Mouse (Mus musculus): Measurements from ENCODE around the gene Cfap65. TPM values are rescaled to one million over a fixed set of nuclear protein-coding genes. Genes with fewer than 3 reads are reported as not detected.

Gene Cfap65
- total RNA-seq, 1 experiment = not detected

- TF ChIP-seq CHD2 (IDR thresholded peaks at IDR 0.05; ENCODE audit: low read depth, low read length) (no peak), ZC3H11A (IDR thresholded peaks at IDR 0.05; ENCODE audit: borderline replicate concordance, low read depth, low read length) (no peak)
- in situ Hi-C loops (cut with MboI; ENCODE audit: low sequenced_read_pairs in 2 of 2, unreplicated experiment in 2 of 2) = no loop called here
These were observed 63.2 kb downstream of the Cfap65 start for GRCm38 (mm10) chr1:74872218-74872617.

GRCm38 (mm10) chr1:74861783-74862182 lies 73.6 kb downstream of the Cfap65 start:
- Histone ChIP-seq H3K36me3 (ENCODE audit: control insufficient read depth, insufficient read depth, low read length, poor library complexity, severe bottlenecking) (no peaks in the 10 kb centered on the region), H3K4me3 (ENCODE audit: insufficient read depth in 1 of 2, low read depth in 1 of 2, low read length in 2 of 2, poor library complexity in 1 of 2, severe bottlenecking in 1 of 2) (no peak overlapping the region), H3K27ac (ENCODE audit: insufficient read depth, low read depth, low read length, poor library complexity, severe bottlenecking) (no peak overlapping the region), H3K9me3 (ENCODE audit: control insufficient read depth, insufficient read depth, low read depth, low read length) (no peaks in the 10 kb centered on the region), H3K9ac (ENCODE audit: insufficient read depth, low read depth, low read length, poor library complexity, severe bottlenecking) (no peak overlapping the region), H3K4me1 (ENCODE audit: control insufficient read depth in 2 of 2, insufficient read depth in 2 of 2, low read length in 2 of 2, poor library complexity in 1 of 2) (peaks cover 5 to 14% of the 10 kb centered on the region in 2 experiments; a peak in 3 of 4 replicates)
- no peak for DNase-seq (ENCODE audit: low read depth, low spot score)
- TF ChIP-seq HCFC1 (IDR thresholded peaks at IDR 0.05; ENCODE audit: borderline replicate concordance, insufficient read depth, low read length) (no peak), ZC3H11A (IDR thresholded peaks at IDR 0.05; ENCODE audit: borderline replicate concordance, low read depth, low read length) (peak; percentile 34; the same call in 1 of the 2 replicates)
- in situ Hi-C loops (cut with MboI; ENCODE audit: low sequenced_read_pairs in 2 of 2, unreplicated experiment in 2 of 2) = no loop called here

More at GRCm38 (mm10) chr1:74872218-74872617, 63.2 kb downstream of the Cfap65 start:
- Histone ChIP-seq H3K4me3 (ENCODE audit: insufficient read depth in 1 of 2, low read depth in 1 of 2, low read length in 2 of 2, poor library complexity in 1 of 2, severe bottlenecking in 1 of 2) (no peak overlapping the region), H3K9me3 (ENCODE audit: control insufficient read depth, insufficient read depth, low read depth, low read length) (no peaks in the 10 kb centered on the region), H3K4me1 (ENCODE audit: control insufficient read depth in 2 of 2, insufficient read depth in 2 of 2, low read length in 2 of 2, poor library complexity in 1 of 2) (no peaks in the 10 kb centered on the region), H3K36me3 (ENCODE audit: control insufficient read depth, insufficient read depth, low read length, poor library complexity, severe bottlenecking) (no peaks in the 10 kb centered on the region), H3K9ac (ENCODE audit: insufficient read depth, low read depth, low read length, poor library complexity, severe bottlenecking) (no peak overlapping the region), H3K27ac (ENCODE audit: insufficient read depth, low read depth, low read length, poor library complexity, severe bottlenecking) (no peak overlapping the region)
- no peak for DNase-seq (ENCODE audit: low read depth, low spot score)

- TF ChIP-seq ZNF384 (IDR thresholded peaks at IDR 0.05; ENCODE audit: low read depth, low read length) (no peak), MAFK (IDR thresholded peaks at IDR 0.05; ENCODE audit: insufficient read depth, low read depth, low read length) (peak; percentile 81), CHD2 (IDR thresholded peaks at IDR 0.05; ENCODE audit: low read depth, low read length) (no peak)
- Histone ChIP-seq H3K36me3 (ENCODE audit: control insufficient read depth, insufficient read depth, low read length, poor library complexity, severe bottlenecking) (no peaks in the 10 kb centered on the region), H3K9me3 (ENCODE audit: control insufficient read depth, insufficient read depth, low read depth, low read length) (no peaks in the 10 kb centered on the region), H3K4me3 (ENCODE audit: insufficient read depth in 1 of 2, low read depth in 1 of 2, low read length in 2 of 2, poor library complexity in 1 of 2, severe bottlenecking in 1 of 2) (peak overlapping the region in 1 of 2 experiments; percentile 55; a peak in 1 of 4 replicates), H3K9ac (ENCODE audit: insufficient read depth, low read depth, low read length, poor library complexity, severe bottlenecking) (no peak overlapping the region), H3K27ac (ENCODE audit: insufficient read depth, low read depth, low read length, poor library complexity, severe bottlenecking) (no peak overlapping the region), H3K4me1 (ENCODE audit: control insufficient read depth in 2 of 2, insufficient read depth in 2 of 2, low read length in 2 of 2, poor library complexity in 1 of 2) (peaks cover 5 to 22% of the 10 kb centered on the region in 2 experiments; a peak in 3 of 4 replicates)
- in situ Hi-C loops (cut with MboI; ENCODE audit: low sequenced_read_pairs in 2 of 2, unreplicated experiment in 2 of 2) = loop anchor here in 1 of 2 experiments (10.0 kb wide), 2 partner anchors 55 to 85 kb away; partner anchors contain the start of gene Wnt6
- no peak for DNase-seq (ENCODE audit: low read depth, low spot score)
These were observed 76.0 kb downstream of the Cfap65 start for GRCm38 (mm10) chr1:74859223-74859984.

- no peak for DNase-seq (ENCODE audit: low read depth, low spot score)
- no peaks in the 10 kb centered on the region for H3K36me3 ChIP-seq (ENCODE audit: control insufficient read depth, insufficient read depth, low read length, poor library complexity, severe bottlenecking)
- no peaks in the 10 kb centered on the region for H3K9me3 ChIP-seq (ENCODE audit: control insufficient read depth, insufficient read depth, low read depth, low read length)
- H3K4me1 ChIP-seq (ENCODE audit: control insufficient read depth in 2 of 2, insufficient read depth in 2 of 2, low read length in 2 of 2, poor library complexity in 1 of 2) = peaks cover 5 to 26% of the 10 kb centered on the region in 2 experiments; a peak in 3 of 4 replicates
- in situ Hi-C loops (cut with MboI; ENCODE audit: low sequenced_read_pairs in 2 of 2, unreplicated experiment in 2 of 2) = loop anchor here in 1 of 2 experiments (10.0 kb wide), 2 partner anchors 54 to 84 kb away; partner anchors contain the start of gene Wnt6
- no peak for TF ChIP-seq HCFC1 (IDR thresholded peaks at IDR 0.05; ENCODE audit: borderline replicate concordance, insufficient read depth, low read length)
- no peak for TF ChIP-seq MAFK (IDR thresholded peaks at IDR 0.05; ENCODE audit: insufficient read depth, low read depth, low read length)
- no peak for TF ChIP-seq ZC3H11A (IDR thresholded peaks at IDR 0.05; ENCODE audit: borderline replicate concordance, low read depth, low read length)
- TF ChIP-seq CHD2 (IDR thresholded peaks at IDR 0.05; ENCODE audit: low read depth, low read length) = no peak
- no peak for TF ChIP-seq ZNF384 (IDR thresholded peaks at IDR 0.05; ENCODE audit: low read depth, low read length)
- no peak overlapping the region; the same call in 1 of the 2 replicates for H3K27ac ChIP-seq (ENCODE audit: insufficient read depth, low read depth, low read length, poor library complexity, severe bottlenecking)
- H3K9ac ChIP-seq (ENCODE audit: insufficient read depth, low read depth, low read length, poor library complexity, severe bottlenecking) = 0 out of 2 replicates have a peak overlapping the region, but pooled peaks have one; percentile 30
- peak overlapping the region in 1 of 2 experiments; percentile 55; a peak in 3 of 4 replicates for H3K4me3 ChIP-seq (ENCODE audit: insufficient read depth in 1 of 2, low read depth in 1 of 2, low read length in 2 of 2, poor library complexity in 1 of 2, severe bottlenecking in 1 of 2)
These were observed 76.6 kb downstream of the Cfap65 start for GRCm38 (mm10) chr1:74858805-74859204.
